Mouse (Mus musculus): ENCODE results near the gene Pmm2. TPM values are rescaled to one million over a fixed set of nuclear protein-coding genes. Genes with fewer than 3 reads are reported as not detected.
A peak's percentile ranks its signal among the peaks of the same experiment; 100 is the strongest.

The Pmm2 gene
- polyA plus RNA-seq, 1 experiment: 55.4 TPM

DNA sequence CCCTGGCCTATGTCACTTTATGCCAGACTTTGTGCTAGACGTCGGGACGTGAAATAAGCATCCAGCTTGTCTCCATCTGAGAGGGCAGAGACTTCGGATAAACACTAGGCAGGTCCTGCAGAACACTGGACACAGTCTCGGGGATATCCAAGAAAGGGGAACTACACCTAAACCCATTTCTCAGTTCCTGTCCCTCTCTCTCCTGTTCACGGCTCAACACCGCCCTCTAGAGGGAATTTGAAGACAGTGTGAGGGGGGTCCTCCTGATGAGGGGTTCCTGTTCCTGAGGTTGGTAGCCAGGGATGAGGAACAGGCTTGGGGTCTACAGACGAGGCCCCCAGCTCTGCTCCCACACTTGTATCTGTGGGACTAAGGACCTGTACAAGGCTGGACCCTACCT lies 36.7 kb downstream of the Pmm2 start:
- TF ChIP-seq POLR2A (IDR thresholded peaks at IDR 0.05; ENCODE audit: borderline replicate concordance, extremely low read depth, low read depth, low read length): no peak
- TF ChIP-seq CTCF (IDR thresholded peaks at IDR 0.05; ENCODE audit: insufficient read depth, low read length): peak; percentile 68
- WGBS: 1% methylated on average over 8 of the region's 8 CpGs

DNA sequence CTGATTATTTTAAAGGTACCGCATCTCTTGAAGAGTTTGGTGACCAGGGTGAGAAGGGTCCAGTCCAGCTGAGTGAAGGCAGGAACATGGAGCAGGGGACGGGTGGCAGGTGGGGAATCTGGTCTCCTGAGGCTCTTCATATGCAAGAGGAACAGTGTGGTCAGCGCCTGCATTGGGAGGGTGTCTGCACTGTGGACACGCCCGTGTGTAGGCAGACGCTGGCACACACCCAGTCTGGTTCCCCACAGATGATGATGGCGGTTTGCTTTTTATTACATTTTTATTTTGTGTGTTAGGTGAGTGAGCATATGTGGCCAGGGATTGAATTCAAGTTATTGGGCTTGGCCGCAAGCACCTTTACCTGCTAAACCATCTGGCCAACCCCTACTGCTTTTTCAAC lies 38.1 kb downstream of the Pmm2 start:
- WGBS: 75% methylated on average over 8 of the region's 8 CpGs
- peaks cover 6% of the 10 kb centered on the region for H3K4me1 ChIP-seq (ENCODE audit: control insufficient read depth, insufficient read depth, low read length)
- no peak for TF ChIP-seq CTCF (IDR thresholded peaks at IDR 0.05; ENCODE audit: insufficient read depth, low read length)
- TF ChIP-seq POLR2A (IDR thresholded peaks at IDR 0.05; ENCODE audit: borderline replicate concordance, extremely low read depth, low read depth, low read length): no peak
- DNase-seq: no peak
- no peak overlapping the region for H3K4me3 ChIP-seq (replicated peaks; ENCODE audit: extremely low read depth, low read depth, low read length)

More for the DNA sequence above, 36.7 kb downstream of the Pmm2 start:
- no peak overlapping the region for H3K4me3 ChIP-seq (replicated peaks; ENCODE audit: extremely low read depth, low read depth, low read length)
- DNase-seq: no peak
- H3K4me1 ChIP-seq (ENCODE audit: control insufficient read depth, insufficient read depth, low read length): peaks cover 13% of the 10 kb centered on the region

DNA sequence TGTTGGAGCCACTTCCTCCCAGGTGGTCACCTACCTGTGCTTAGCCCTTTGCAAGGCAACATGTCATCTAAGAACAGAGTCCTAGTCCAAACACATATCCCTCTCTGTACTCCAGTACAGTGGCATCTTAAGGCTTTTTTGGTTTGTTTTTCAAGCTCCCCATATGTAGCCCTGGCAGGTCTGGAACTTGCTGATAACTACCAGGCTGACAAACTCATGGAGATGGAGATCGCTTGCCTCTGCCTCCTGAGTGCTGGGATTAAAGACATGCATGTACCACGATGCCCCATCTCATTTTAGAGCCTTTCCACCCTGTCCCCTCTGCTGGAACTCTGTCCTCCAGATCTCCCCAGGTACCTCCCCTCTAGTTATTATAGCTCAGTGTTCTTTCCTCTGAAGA lies 38.8 kb downstream of the Pmm2 start:
- peaks cover 2% of the 10 kb centered on the region; the same call in 1 of the 2 replicates for H3K4me1 ChIP-seq (ENCODE audit: control insufficient read depth, insufficient read depth, low read length)
- no peak for DNase-seq
- TF ChIP-seq CTCF (IDR thresholded peaks at IDR 0.05; ENCODE audit: insufficient read depth, low read length): no peak
- TF ChIP-seq POLR2A (IDR thresholded peaks at IDR 0.05; ENCODE audit: borderline replicate concordance, extremely low read depth, low read depth, low read length): no peak
- WGBS: 72% methylated on average over 2 of the region's 2 CpGs
- H3K4me3 ChIP-seq (replicated peaks; ENCODE audit: extremely low read depth, low read depth, low read length): no peak overlapping the region

DNA sequence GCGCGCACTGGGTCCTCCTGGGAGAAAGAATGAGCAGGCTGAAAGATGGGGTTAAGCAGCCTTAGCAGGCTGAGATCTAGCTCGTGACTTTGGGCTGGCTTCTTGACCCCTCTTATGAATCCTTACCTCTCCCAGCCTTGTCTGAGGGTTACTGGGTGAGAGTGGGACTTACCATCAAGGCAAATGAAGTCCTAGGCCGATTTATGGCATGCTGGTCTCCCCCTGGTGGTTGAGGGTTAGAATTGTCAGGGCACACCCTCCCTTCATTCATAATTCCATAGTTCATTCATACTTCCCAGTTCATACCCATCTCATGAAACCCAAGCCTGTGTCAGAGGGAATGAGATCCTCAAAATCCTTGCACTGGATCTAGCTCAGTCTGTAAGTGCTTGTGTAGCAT lies 39.3 kb downstream of the Pmm2 start:
- TF ChIP-seq CTCF (IDR thresholded peaks at IDR 0.05; ENCODE audit: insufficient read depth, low read length) (peak; percentile 85), POLR2A (IDR thresholded peaks at IDR 0.05; ENCODE audit: borderline replicate concordance, extremely low read depth, low read depth, low read length) (no peak)
- Histone ChIP-seq H3K4me1 (ENCODE audit: control insufficient read depth, insufficient read depth, low read length) (peaks cover 2% of the 10 kb centered on the region; the same call in 1 of the 2 replicates), H3K4me3 (replicated peaks; ENCODE audit: extremely low read depth, low read depth, low read length) (no peak overlapping the region)
- DNase-seq: no peak
- 49% methylated on average over 4 of the region's 4 CpGs for WGBS

DNA sequence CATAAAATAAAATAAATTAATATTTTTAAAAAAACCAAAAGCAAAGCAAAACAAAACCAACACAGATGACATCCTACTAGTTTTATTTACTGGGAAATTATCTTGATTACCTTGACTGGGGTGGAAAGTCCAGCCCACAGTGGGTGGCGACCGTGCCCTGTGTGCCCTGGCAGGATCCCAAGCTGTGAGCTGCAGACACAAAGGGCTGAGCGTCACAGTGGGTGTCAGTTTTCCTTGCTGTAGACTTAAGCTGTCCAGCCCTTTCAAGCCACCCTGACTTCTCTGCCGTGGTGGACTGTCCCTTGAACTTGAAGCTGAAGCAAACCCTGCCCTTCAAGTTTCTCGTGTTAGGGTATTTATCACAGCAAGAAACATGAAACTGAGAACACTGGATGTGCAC lies 40.6 kb downstream of the Pmm2 start:
- 27% methylated on average over 5 of the region's 5 CpGs for whole genome bisulfite sequencing
- H3K4me1 ChIP-seq (ENCODE audit: control insufficient read depth, insufficient read depth, low read length): peaks cover 2% of the 10 kb centered on the region; the same call in 1 of the 2 replicates
- DNase-seq: no peak
- TF ChIP-seq POLR2A (IDR thresholded peaks at IDR 0.05; ENCODE audit: borderline replicate concordance, extremely low read depth, low read depth, low read length) (no peak), CTCF (IDR thresholded peaks at IDR 0.05; ENCODE audit: insufficient read depth, low read length) (no peak)
- H3K4me3 ChIP-seq (replicated peaks; ENCODE audit: extremely low read depth, low read depth, low read length): no peak overlapping the region

DNA sequence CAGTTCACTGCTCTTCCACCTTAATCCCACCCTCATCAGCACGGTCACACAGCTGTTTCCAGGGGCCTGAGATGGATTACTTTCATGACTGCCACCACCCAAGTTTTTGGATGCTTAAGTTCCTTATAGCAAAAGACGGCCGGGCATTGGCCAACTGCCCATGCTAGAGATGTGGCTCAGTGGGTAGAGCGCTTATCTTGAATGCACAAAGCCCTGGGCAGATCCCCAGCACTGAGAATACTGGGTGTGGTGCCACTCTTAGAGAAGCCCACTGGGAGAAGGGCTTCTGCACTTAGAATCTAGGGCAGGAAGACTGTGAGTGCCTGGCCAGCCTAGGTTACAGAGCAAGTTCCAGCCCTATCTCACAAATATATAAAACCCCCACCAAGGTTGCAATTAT lies 41.2 kb downstream of the Pmm2 start:
- 66% methylated on average over 4 of the region's 4 CpGs for WGBS
- no peak for DNase-seq
- no peak overlapping the region for H3K4me3 ChIP-seq (replicated peaks; ENCODE audit: extremely low read depth, low read depth, low read length)
- H3K4me1 ChIP-seq (ENCODE audit: control insufficient read depth, insufficient read depth, low read length): peaks cover 2% of the 10 kb centered on the region; the same call in 1 of the 2 replicates
- TF ChIP-seq CTCF (IDR thresholded peaks at IDR 0.05; ENCODE audit: insufficient read depth, low read length): no peak
- no peak for TF ChIP-seq POLR2A (IDR thresholded peaks at IDR 0.05; ENCODE audit: borderline replicate concordance, extremely low read depth, low read depth, low read length)

DNA sequence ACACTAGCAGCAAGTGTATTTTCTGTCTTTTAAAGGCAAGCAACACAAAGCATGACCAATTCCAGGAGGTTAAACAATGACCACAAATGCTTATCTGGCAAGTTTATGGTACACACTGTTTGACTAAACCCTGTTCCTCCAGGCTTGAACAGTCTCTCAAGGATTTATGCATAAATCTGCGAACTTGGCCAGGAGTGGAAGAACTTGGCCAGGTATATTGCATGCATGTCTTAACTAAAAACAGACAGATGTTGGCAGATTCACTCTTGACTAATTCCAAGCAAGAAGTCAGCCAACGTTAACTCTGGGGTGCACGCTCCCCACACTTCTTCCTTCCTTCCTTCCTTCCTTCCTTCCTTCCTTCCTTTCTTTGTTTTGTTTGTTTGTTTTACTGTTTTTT lies 42.3 kb downstream of the Pmm2 start:
- 52% methylated on average over 3 of the region's 3 CpGs for WGBS
- DNase-seq: no peak
- no peaks in the 10 kb centered on the region for H3K4me1 ChIP-seq (ENCODE audit: control insufficient read depth, insufficient read depth, low read length)
- TF ChIP-seq POLR2A (IDR thresholded peaks at IDR 0.05; ENCODE audit: borderline replicate concordance, extremely low read depth, low read depth, low read length) (no peak), CTCF (IDR thresholded peaks at IDR 0.05; ENCODE audit: insufficient read depth, low read length) (no peak)
- H3K4me3 ChIP-seq (replicated peaks; ENCODE audit: extremely low read depth, low read depth, low read length): no peak overlapping the region

DNA sequence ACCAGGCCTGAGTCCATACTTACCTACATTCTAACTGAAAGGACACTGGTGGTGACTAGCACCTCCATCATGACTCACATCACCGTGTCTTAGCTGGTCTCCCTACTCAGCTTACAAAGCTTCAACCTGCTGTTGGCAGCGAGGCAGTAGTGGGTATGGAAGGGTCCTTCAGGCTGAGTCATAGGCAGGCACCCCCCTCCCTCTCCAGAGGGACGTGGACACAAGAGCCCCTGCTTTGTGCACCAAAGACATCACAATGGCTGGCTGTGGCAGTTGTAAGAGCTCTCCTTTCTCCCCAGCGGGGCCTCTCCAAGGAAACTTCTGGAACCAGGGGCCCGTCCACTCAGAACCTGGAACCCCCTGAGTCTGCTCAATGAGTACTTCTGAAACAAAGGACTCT lies 43.0 kb downstream of the Pmm2 start, which contains the start of gene Gm5767:
Gene Gm5767, plus strand, starts transcription at position 301 of the 400 bp plus-strand sequence.
- TF ChIP-seq CTCF (IDR thresholded peaks at IDR 0.05; ENCODE audit: insufficient read depth, low read length) (no peak), POLR2A (IDR thresholded peaks at IDR 0.05; ENCODE audit: borderline replicate concordance, extremely low read depth, low read depth, low read length) (no peak)
- 82% methylated on average over 5 of the region's 5 CpGs for WGBS
- H3K4me1 ChIP-seq (ENCODE audit: control insufficient read depth, insufficient read depth, low read length): no peaks in the 10 kb centered on the region
- H3K4me3 ChIP-seq (replicated peaks; ENCODE audit: extremely low read depth, low read depth, low read length): no peak within 1 kb of the TSS
- no peak for DNase-seq

DNA sequence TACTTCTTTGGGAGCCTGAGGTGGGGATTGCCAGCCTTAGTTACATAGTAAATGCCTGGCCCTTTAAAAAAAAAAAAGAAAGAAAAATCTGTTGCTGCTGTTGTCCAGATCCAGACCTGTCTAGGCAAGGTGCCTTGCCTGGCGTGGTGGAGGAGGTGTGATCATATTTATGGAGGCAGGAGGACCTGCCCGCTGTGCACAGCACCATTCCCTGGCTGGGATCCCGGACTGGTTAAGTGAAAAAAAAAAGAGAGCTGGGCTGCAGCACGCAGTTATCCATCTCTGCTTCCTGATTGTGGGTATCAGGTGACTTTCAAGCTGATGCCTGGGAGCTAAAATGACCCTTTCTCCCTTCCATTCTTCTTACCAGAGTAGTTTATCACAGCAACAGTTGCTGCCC lies 47.6 kb downstream of the Pmm2 start:
- no peak for DNase-seq
- Histone ChIP-seq H3K4me1 (ENCODE audit: control insufficient read depth, insufficient read depth, low read length) (no peaks in the 10 kb centered on the region), H3K4me3 (replicated peaks; ENCODE audit: extremely low read depth, low read depth, low read length) (no peak overlapping the region)
- TF ChIP-seq POLR2A (IDR thresholded peaks at IDR 0.05; ENCODE audit: borderline replicate concordance, extremely low read depth, low read depth, low read length) (no peak), CTCF (IDR thresholded peaks at IDR 0.05; ENCODE audit: insufficient read depth, low read length) (no peak)
- WGBS: 47% methylated on average over 4 of the region's 4 CpGs

DNA sequence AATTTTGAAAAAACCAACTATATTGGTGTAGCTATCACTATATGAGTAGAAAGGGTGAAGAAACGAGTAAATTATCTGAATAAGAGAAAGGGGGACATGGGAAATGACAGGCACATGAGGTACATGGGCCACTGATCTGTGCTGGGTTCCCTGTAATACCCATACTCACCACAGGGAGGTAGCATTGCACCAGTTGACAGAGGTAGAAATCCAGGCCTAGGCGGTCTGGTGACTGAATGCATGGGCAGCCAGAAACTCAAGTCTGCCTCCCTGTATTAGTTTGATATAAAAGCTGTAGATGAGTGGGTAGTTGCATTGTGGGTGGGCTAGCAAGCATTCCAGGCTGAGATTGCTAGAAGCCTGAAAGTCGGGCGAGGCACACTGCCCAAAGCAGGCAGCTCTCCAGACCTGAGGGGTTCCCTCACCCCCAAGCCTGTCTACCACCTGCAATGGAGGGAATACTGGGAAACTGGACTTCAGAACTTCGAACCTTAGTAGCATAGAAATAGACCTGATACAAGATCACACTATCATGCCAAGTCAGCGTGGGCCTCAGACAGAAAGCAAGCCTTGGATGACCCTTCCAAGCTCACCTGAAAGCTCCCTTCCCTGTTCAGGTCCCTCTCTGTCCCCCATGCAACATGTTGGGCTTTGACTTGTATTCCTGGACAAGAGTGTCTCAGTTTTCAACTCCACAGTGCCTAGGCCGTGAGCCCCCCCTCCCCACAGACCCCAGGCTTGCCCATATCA lies 48.8 kb downstream of the Pmm2 start:
- WGBS: 55% methylated on average over 7 of the region's 7 CpGs
- Histone ChIP-seq H3K4me1 (ENCODE audit: control insufficient read depth, insufficient read depth, low read length) (no peaks in the 10 kb centered on the region), H3K4me3 (replicated peaks; ENCODE audit: extremely low read depth, low read depth, low read length) (no peak overlapping the region)
- TF ChIP-seq CTCF (IDR thresholded peaks at IDR 0.05; ENCODE audit: insufficient read depth, low read length) (peak; percentile 96), POLR2A (IDR thresholded peaks at IDR 0.05; ENCODE audit: borderline replicate concordance, extremely low read depth, low read depth, low read length) (no peak)
- peak; percentile 74 for DNase-seq

All from lung, adult 2 months (tissue).